Mouse (Mus musculus): ENCODE measurements around the gene Luzp1.

GRCm38 (mm10) chr4:136444561-136444960 is 25.0 kb upstream of the Luzp1 start:
- TF ChIP-seq CTCF (IDR thresholded peaks at IDR 0.05 in 2 of 3, conservative IDR thresholded peaks at IDR 0.05 in 1 of 3; ENCODE audit: control insufficient read depth in 1 of 3, insufficient read depth in 1 of 3, low read depth in 2 of 3, low read length in 3 of 3, poor library complexity in 1 of 3, severe bottlenecking in 1 of 3) (no peak), ZNF384 (IDR thresholded peaks at IDR 0.05; ENCODE audit: low read depth, low read length) (no peak), POLR2A (IDR thresholded peaks at IDR 0.05; ENCODE audit: control insufficient read depth in 1 of 2, insufficient read depth in 1 of 2, low read depth in 1 of 2, low read length in 2 of 2, poor library complexity in 1 of 2) (no peak), ELF1 (IDR thresholded peaks at IDR 0.05; ENCODE audit: low read depth, low read length) (no peak), MAZ (IDR thresholded peaks at IDR 0.05; ENCODE audit: low read depth, low read length) (no peak), GATA1 (IDR thresholded peaks at IDR 0.05; ENCODE audit: low read depth, low read length) (no peak), EP300 (IDR thresholded peaks at IDR 0.05; ENCODE audit: low read depth in 1 of 2, low read length in 2 of 2) (no peak), RAD21 (IDR thresholded peaks at IDR 0.05; ENCODE audit: low read depth, low read length) (no peak), ZKSCAN1 (IDR thresholded peaks at IDR 0.05; ENCODE audit: low read depth, low read length) (no peak)

All from MEL (cell line).